Mouse (Mus musculus): Measurements from ENCODE around the gene Eif4enif1. TPM values are rescaled to one million over a fixed set of nuclear protein-coding genes. Genes with fewer than 3 reads are reported as not detected.

Eif4enif1 gene
- polyA plus RNA-seq, 1 experiment from 2014 or later, result 14.9 TPM

DNA sequence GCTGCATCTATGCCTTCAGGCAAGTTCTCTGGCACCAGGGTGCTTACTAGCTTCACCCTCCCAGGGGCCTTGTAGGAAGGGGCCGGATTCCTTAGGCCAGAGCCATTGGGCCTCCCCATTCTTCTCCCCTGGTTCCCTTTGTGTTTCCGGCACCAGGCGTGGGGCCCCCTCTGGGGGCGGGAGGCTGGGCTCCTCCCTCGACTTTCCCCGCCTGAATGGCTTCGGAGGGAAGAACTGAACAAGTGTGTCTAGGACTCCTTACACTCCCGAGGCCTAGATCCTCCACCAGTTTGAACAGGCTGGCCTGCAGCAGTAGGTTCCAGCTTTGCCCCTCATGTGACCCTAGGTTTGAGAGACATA lies 89.8 kb downstream of the Eif4enif1 start:
- under 1% methylated on average over 8 of the region's 8 CpGs for WGBS (ENCODE audit: insufficient replicate concordance)
- no peak for TF ChIP-seq EP300 (IDR thresholded peaks at IDR 0.05; ENCODE audit: low read depth)
- no peak for TF ChIP-seq CTCF (IDR thresholded peaks at IDR 0.05; ENCODE audit: low read depth)
- peak; percentile 76 for DNase-seq

GRCm38 (mm10) chr11:3292711-3293249 lies 90.6 kb downstream of the Eif4enif1 start:
- H3K4me1 ChIP-seq (ENCODE audit: insufficient read depth), result peaks cover 51% of the 10 kb centered on the region
- H3K27ac ChIP-seq (ENCODE audit: low read depth), result peak overlapping the region; percentile 99
- H3K36me3 ChIP-seq (replicated peaks; ENCODE audit: insufficient read depth, low read length), result peaks cover 41% of the 10 kb centered on the region
- peak overlapping the region; percentile 100 for H3K4me2 ChIP-seq (ENCODE audit: low read depth, low read length)
- peak overlapping the region; percentile 93 for H3K4me3 ChIP-seq (ENCODE audit: low read depth, low read length)
- ATAC-seq (no peak), DNase-seq (no peak)
- no peak for TF ChIP-seq CTCF (IDR thresholded peaks at IDR 0.05; ENCODE audit: low read depth)
- TF ChIP-seq EP300 (IDR thresholded peaks at IDR 0.05; ENCODE audit: low read depth), result no peak
- WGBS (ENCODE audit: insufficient replicate concordance), result 7% methylated on average over 8 of the region's 8 CpGs
- H3K27me3 ChIP-seq (ENCODE audit: insufficient read depth, low read length), result no peaks in the 10 kb centered on the region
- H3K9ac ChIP-seq (replicated peaks), result peak overlapping the region; percentile 95
- no peaks in the 10 kb centered on the region for H3K9me3 ChIP-seq (ENCODE audit: low read length)

More for the DNA sequence above, 89.8 kb downstream of the Eif4enif1 start:
- peak overlapping the region; percentile 99 for H3K27ac ChIP-seq (ENCODE audit: low read depth)
- peaks cover 33% of the 10 kb centered on the region for H3K36me3 ChIP-seq (replicated peaks; ENCODE audit: insufficient read depth, low read length)
- peaks cover 51% of the 10 kb centered on the region for H3K4me1 ChIP-seq (ENCODE audit: insufficient read depth)
- H3K27me3 ChIP-seq (ENCODE audit: insufficient read depth, low read length), result no peaks in the 10 kb centered on the region
- peak overlapping the region; percentile 93 for H3K4me3 ChIP-seq (ENCODE audit: low read depth, low read length)
- no peaks in the 10 kb centered on the region for H3K9me3 ChIP-seq (ENCODE audit: low read length)
- peak overlapping the region; percentile 95 for H3K9ac ChIP-seq (replicated peaks)
- peak; percentile 4 for ATAC-seq
- H3K4me2 ChIP-seq (ENCODE audit: low read depth, low read length), result peak overlapping the region; percentile 100

GRCm38 (mm10) chr11:3293361-3293760 lies 91.2 kb downstream of the Eif4enif1 start:
- Histone ChIP-seq H3K4me1 (ENCODE audit: insufficient read depth) (peaks cover 48% of the 10 kb centered on the region), H3K27ac (ENCODE audit: low read depth) (peak overlapping the region; percentile 99), H3K4me3 (ENCODE audit: low read depth, low read length) (peak overlapping the region; percentile 93), H3K36me3 (replicated peaks; ENCODE audit: insufficient read depth, low read length) (peaks cover 47% of the 10 kb centered on the region), H3K9me3 (ENCODE audit: low read length) (no peaks in the 10 kb centered on the region), H3K9ac (replicated peaks) (peak overlapping the region; percentile 95), H3K4me2 (ENCODE audit: low read depth, low read length) (peak overlapping the region; percentile 100), H3K27me3 (ENCODE audit: insufficient read depth, low read length) (no peaks in the 10 kb centered on the region)
- no peak for DNase-seq
- TF ChIP-seq CTCF (IDR thresholded peaks at IDR 0.05; ENCODE audit: low read depth) (no peak), EP300 (IDR thresholded peaks at IDR 0.05; ENCODE audit: low read depth) (no peak)
- ATAC-seq, result no peak
- WGBS (ENCODE audit: insufficient replicate concordance), result 35% methylated on average over 4 of the region's 4 CpGs

Other genes starting within 250 kb of the Eif4enif1 start
- 2.3 and 3.1 TPM in 2 replicates for gene Sfi1, start 8.9 kb upstream of the Eif4enif1 start, polyA plus RNA-seq (2015; fragmentation: Nextera tagmentation; extraction: Ambion mirVana)
- 83.1 and 84.7 TPM in 2 replicates for gene Drg1, start 64.0 kb downstream of the Eif4enif1 start, polyA plus RNA-seq (2015; fragmentation: Nextera tagmentation; extraction: Ambion mirVana)
- 8.6 and 8.8 TPM in 2 replicates for gene Patz1, start 86.5 kb downstream of the Eif4enif1 start, polyA plus RNA-seq (2015; fragmentation: Nextera tagmentation; extraction: Ambion mirVana)
- 2.4 and 2.5 TPM in 2 replicates for gene Pik3ip1, start 128.0 kb downstream of the Eif4enif1 start, polyA plus RNA-seq (2015; fragmentation: Nextera tagmentation; extraction: Ambion mirVana)
- gene Limk2, start 206.8 kb downstream of the Eif4enif1 start, polyA plus RNA-seq (2015; fragmentation: Nextera tagmentation; extraction: Ambion mirVana), result 6.7 and 6.8 TPM in 2 replicates
- gene Rnf185, start 250.0 kb downstream of the Eif4enif1 start, polyA plus RNA-seq (2015; fragmentation: Nextera tagmentation; extraction: Ambion mirVana), result 9.7 and 10.3 TPM in 2 replicates